Mouse (Mus musculus): ENCODE data around the gene Ndufa6. TPM values are rescaled to one million over a fixed set of nuclear protein-coding genes. Genes with fewer than 3 reads are reported as not detected.

Gene Ndufa6
- polyA plus RNA-seq, 1 experiment from 2014 or later, result 276 TPM

GRCm38 (mm10) chr15:82362234-82362633 is 8.1 kb upstream of the Ndufa6 start:
- 74% methylated on average over 3 of the region's 4 CpGs for WGBS
- no peaks in the 10 kb centered on the region for H3K9me3 ChIP-seq
- H3K9ac ChIP-seq, result no peak overlapping the region
- no peaks in the 10 kb centered on the region for H3K36me3 ChIP-seq
- no peak for ATAC-seq (ENCODE audit: borderline replicate concordance, extremely low read depth, low FRiP score, low TSS enrichment)
- no peak overlapping the region for H3K4me3 ChIP-seq
- peaks cover 7% of the 10 kb centered on the region; the same call in 1 of the 2 replicates for H3K4me1 ChIP-seq
- no peak overlapping the region for H3K27ac ChIP-seq
- H3K27me3 ChIP-seq, result no peaks in the 10 kb centered on the region
- H3K4me2 ChIP-seq, result no peak overlapping the region

GRCm38 (mm10) chr15:82361459-82362018 is 7.4 kb upstream of the Ndufa6 start:
- 59% methylated on average over 11 of the region's 11 CpGs for WGBS
- Histone ChIP-seq H3K4me3 (no peak overlapping the region), H3K27me3 (no peaks in the 10 kb centered on the region), H3K4me2 (no peak overlapping the region), H3K9me3 (no peaks in the 10 kb centered on the region), H3K9ac (no peak overlapping the region), H3K27ac (no peak overlapping the region), H3K4me1 (peaks cover 7% of the 10 kb centered on the region; the same call in 1 of the 2 replicates), H3K36me3 (no peaks in the 10 kb centered on the region)
- 0 out of 2 replicates have a peak, but pooled peaks have one; percentile 35 for ATAC-seq (ENCODE audit: borderline replicate concordance, extremely low read depth, low FRiP score, low TSS enrichment)

- no peak for ATAC-seq (ENCODE audit: borderline replicate concordance, extremely low read depth, low FRiP score, low TSS enrichment)
- H3K9ac ChIP-seq, result no peak overlapping the region; the same call in 1 of the 2 replicates
- WGBS, result 48% methylated on average over 22 of the region's 22 CpGs
- H3K4me2 ChIP-seq, result peak overlapping the region; percentile 18; the same call in 1 of the 2 replicates
- H3K36me3 ChIP-seq, result no peaks in the 10 kb centered on the region
- no peak overlapping the region for H3K27ac ChIP-seq
- H3K4me3 ChIP-seq, result no peak overlapping the region
- H3K9me3 ChIP-seq, result no peaks in the 10 kb centered on the region
- peaks cover 11% of the 10 kb centered on the region; the same call in 1 of the 2 replicates for H3K4me1 ChIP-seq
- no peaks in the 10 kb centered on the region for H3K27me3 ChIP-seq
These were observed 4.5 kb upstream of the Ndufa6 start for GRCm38 (mm10) chr15:82358431-82359260.

GRCm38 (mm10) chr15:82353745-82354113 is 393 bp downstream of the Ndufa6 start:
- Histone ChIP-seq H3K27ac (peak overlapping the region; percentile 33; the same call in 1 of the 2 replicates), H3K4me3 (peak overlapping the region; percentile 69), H3K9ac (peak overlapping the region; percentile 87), H3K9me3 (no peaks in the 10 kb centered on the region), H3K4me1 (peaks cover 21% of the 10 kb centered on the region), H3K27me3 (no peaks in the 10 kb centered on the region), H3K36me3 (peaks cover 22% of the 10 kb centered on the region), H3K4me2 (peak overlapping the region; percentile 83)
- 0 out of 2 replicates have a peak, but pooled peaks have one; percentile 29 for ATAC-seq (ENCODE audit: borderline replicate concordance, extremely low read depth, low FRiP score, low TSS enrichment)
- WGBS, result under 1% methylated on average over 23 of the region's 23 CpGs

GRCm38 (mm10) chr15:82353078-82353744 is 911 bp downstream of the Ndufa6 start:
- Histone ChIP-seq H3K4me2 (peak overlapping the region; percentile 83), H3K36me3 (peaks cover 27% of the 10 kb centered on the region), H3K27me3 (no peaks in the 10 kb centered on the region), H3K9me3 (no peaks in the 10 kb centered on the region), H3K27ac (0 out of 2 replicates have a peak overlapping the region, but pooled peaks have one; percentile 33), H3K4me1 (peaks cover 18% of the 10 kb centered on the region), H3K9ac (peak overlapping the region; percentile 87), H3K4me3 (peak overlapping the region; percentile 69)
- WGBS, result 23% methylated on average over 14 of the region's 14 CpGs
- ATAC-seq (ENCODE audit: borderline replicate concordance, extremely low read depth, low FRiP score, low TSS enrichment), result no peak

- Histone ChIP-seq H3K9ac (no peak overlapping the region), H3K4me1 (peaks cover 28% of the 10 kb centered on the region), H3K27ac (no peak overlapping the region), H3K27me3 (no peaks in the 10 kb centered on the region), H3K36me3 (peaks cover 33% of the 10 kb centered on the region), H3K4me3 (no peak overlapping the region), H3K4me2 (no peak overlapping the region), H3K9me3 (no peaks in the 10 kb centered on the region)
- 83% methylated on average over 3 of the region's 3 CpGs for WGBS
- ATAC-seq (ENCODE audit: borderline replicate concordance, extremely low read depth, low FRiP score, low TSS enrichment), result no peak
These were observed 2.6 kb downstream of the Ndufa6 start for GRCm38 (mm10) chr15:82351480-82351879.

- ATAC-seq (ENCODE audit: borderline replicate concordance, extremely low read depth, low FRiP score, low TSS enrichment), result no peak
- H3K4me1 ChIP-seq, result peaks cover 28% of the 10 kb centered on the region
- no peak overlapping the region for H3K27ac ChIP-seq
These were observed 3.8 kb downstream of the Ndufa6 start for GRCm38 (mm10) chr15:82350349-82350748.

GRCm38 (mm10) chr15:82348999-82349341 is 5.2 kb downstream of the Ndufa6 start:
- WGBS, result 86% methylated on average over 2 of the region's 2 CpGs
- H3K9me3 ChIP-seq, result no peaks in the 10 kb centered on the region

More at GRCm38 (mm10) chr15:82350349-82350748, 3.8 kb downstream of the Ndufa6 start:
- Histone ChIP-seq H3K9me3 (no peaks in the 10 kb centered on the region), H3K9ac (no peak overlapping the region), H3K27me3 (no peaks in the 10 kb centered on the region), H3K4me3 (no peak overlapping the region), H3K4me2 (no peak overlapping the region), H3K36me3 (peaks cover 33% of the 10 kb centered on the region)
- WGBS, result 85% methylated on average over 4 of the region's 4 CpGs

GRCm38 (mm10) chr15:82348258-82348998 is 5.7 kb downstream of the Ndufa6 start:
- no peak overlapping the region for H3K4me2 ChIP-seq
- H3K4me3 ChIP-seq, result no peak overlapping the region
- WGBS, result 85% methylated on average over 8 of the region's 8 CpGs
- H3K9me3 ChIP-seq, result no peaks in the 10 kb centered on the region
- H3K27me3 ChIP-seq, result no peaks in the 10 kb centered on the region
- H3K9ac ChIP-seq, result no peak overlapping the region
- no peak overlapping the region for H3K27ac ChIP-seq
- H3K36me3 ChIP-seq, result peaks cover 33% of the 10 kb centered on the region
- H3K4me1 ChIP-seq, result peaks cover 23% of the 10 kb centered on the region
- ATAC-seq (ENCODE audit: borderline replicate concordance, extremely low read depth, low FRiP score, low TSS enrichment), result no peak

More at GRCm38 (mm10) chr15:82348999-82349341, 5.2 kb downstream of the Ndufa6 start:
- Histone ChIP-seq H3K4me3 (no peak overlapping the region), H3K4me2 (no peak overlapping the region), H3K9ac (no peak overlapping the region), H3K27ac (no peak overlapping the region), H3K27me3 (no peaks in the 10 kb centered on the region), H3K4me1 (peaks cover 23% of the 10 kb centered on the region), H3K36me3 (peaks cover 33% of the 10 kb centered on the region)
- ATAC-seq (ENCODE audit: borderline replicate concordance, extremely low read depth, low FRiP score, low TSS enrichment), result no peak

- Histone ChIP-seq H3K27ac (no peak overlapping the region), H3K36me3 (peaks cover 33% of the 10 kb centered on the region), H3K4me3 (no peak overlapping the region), H3K9me3 (no peaks in the 10 kb centered on the region), H3K4me2 (no peak overlapping the region), H3K4me1 (peaks cover 17% of the 10 kb centered on the region), H3K9ac (no peak overlapping the region), H3K27me3 (no peaks in the 10 kb centered on the region)
- no peak for ATAC-seq (ENCODE audit: borderline replicate concordance, extremely low read depth, low FRiP score, low TSS enrichment)
- 93% methylated on average over 12 of the region's 12 CpGs for WGBS
These were observed 6.3 kb downstream of the Ndufa6 start for GRCm38 (mm10) chr15:82347852-82348251.

GRCm38 (mm10) chr15:82347303-82347676 is 6.8 kb downstream of the Ndufa6 start:
- H3K36me3 ChIP-seq, result peaks cover 33% of the 10 kb centered on the region
- H3K9ac ChIP-seq, result peak overlapping the region; percentile 77
- no peak overlapping the region for H3K27ac ChIP-seq
- H3K4me1 ChIP-seq, result peaks cover 15% of the 10 kb centered on the region
- no peaks in the 10 kb centered on the region for H3K9me3 ChIP-seq
- 74% methylated on average over 4 of the region's 4 CpGs for WGBS
- no peaks in the 10 kb centered on the region for H3K27me3 ChIP-seq
- peak overlapping the region; percentile 86 for H3K4me2 ChIP-seq
- no peak for ATAC-seq (ENCODE audit: borderline replicate concordance, extremely low read depth, low FRiP score, low TSS enrichment)
- H3K4me3 ChIP-seq, result peak overlapping the region; percentile 82

All from lung, embryonic 15.5 days (tissue).